Mouse (Mus musculus): ENCODE measurements around the gene Btbd18. TPM values are rescaled to one million over a fixed set of nuclear protein-coding genes. Genes with fewer than 3 reads are reported as not detected.
A peak's percentile ranks its signal among the peaks of the same experiment; 100 is the strongest.

Gene Btbd18
- polyA plus RNA-seq, 1 experiment, result 0.02 TPM

DNA sequence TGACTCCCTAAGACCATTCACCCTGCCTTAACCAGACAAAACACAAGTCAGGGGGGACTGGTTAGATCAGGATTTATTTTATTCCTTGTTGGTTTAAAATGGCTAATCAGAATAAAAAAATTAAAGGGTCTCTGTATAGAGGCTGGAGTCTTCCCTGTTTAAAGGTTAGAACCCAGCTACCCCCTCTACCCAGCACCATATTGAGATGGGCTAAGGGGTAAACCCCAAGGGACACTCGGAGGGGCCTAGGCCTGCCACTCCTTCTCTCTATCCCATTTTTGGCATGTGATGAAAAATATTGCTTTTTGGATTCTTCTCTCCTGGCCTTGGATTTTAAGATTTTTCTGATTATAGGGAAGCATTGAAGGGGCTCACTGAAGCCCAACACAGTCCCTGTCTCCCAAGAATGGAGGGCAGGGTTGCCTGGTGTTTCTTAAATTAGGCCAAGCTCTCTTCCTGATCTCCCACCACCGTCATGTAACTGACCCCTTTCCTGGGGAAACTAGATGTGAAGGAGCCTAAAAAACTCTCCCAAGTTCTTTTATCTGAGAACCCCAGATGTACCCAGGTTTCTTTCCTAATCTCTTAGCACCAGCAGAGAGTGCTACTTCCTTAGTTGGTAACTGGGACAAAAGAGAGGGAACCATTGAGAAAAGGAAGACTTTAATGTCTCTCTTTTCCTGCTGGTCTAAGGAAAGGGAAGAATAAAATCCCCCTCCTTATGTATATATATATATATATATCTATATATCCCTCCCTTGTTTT is 29.4 kb downstream of the Btbd18 start:
- TF ChIP-seq FLI1 (IDR thresholded peaks at IDR 0.05; ENCODE audit: low read length), result no peak
- TF ChIP-seq GATA1 (IDR thresholded peaks at IDR 0.05; ENCODE audit: borderline replicate concordance, low read length), result no peak
- Histone ChIP-seq H3K4me1 (peaks cover 21% of the 10 kb centered on the region), H3K27me3 (replicated peaks) (no peaks in the 10 kb centered on the region), H3K4me3 (replicated peaks) (no peak overlapping the region), H3K9me3 (no peaks in the 10 kb centered on the region), H3K36me3 (replicated peaks; ENCODE audit: low read length) (peaks cover 91% of the 10 kb centered on the region)

DNA sequence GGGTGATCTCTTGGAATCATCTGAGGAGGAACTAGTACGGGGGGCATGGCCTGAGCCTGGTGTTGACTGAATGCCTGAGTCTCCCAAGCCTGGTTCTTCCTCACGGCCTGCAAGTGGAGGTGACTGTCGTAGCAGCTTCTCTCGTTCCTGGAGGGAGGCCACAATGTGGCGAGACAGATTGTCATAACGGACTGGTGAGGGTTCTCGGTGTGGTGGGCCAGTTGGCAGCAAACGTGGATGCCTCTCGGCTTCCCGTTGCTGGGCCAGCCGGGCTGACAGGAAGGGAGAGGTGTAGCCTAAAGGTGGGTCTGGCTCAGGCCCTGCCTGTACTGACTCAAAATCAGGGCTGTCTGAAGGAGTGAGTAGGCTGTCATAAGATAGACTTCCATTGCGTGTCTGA is 31.2 kb downstream of the Btbd18 start:
- Histone ChIP-seq H3K4me1 (peaks cover 15% of the 10 kb centered on the region), H3K36me3 (replicated peaks; ENCODE audit: low read length) (peaks cover 97% of the 10 kb centered on the region), H3K9me3 (no peaks in the 10 kb centered on the region), H3K27me3 (replicated peaks) (no peaks in the 10 kb centered on the region), H3K4me3 (replicated peaks) (no peak overlapping the region)
- TF ChIP-seq FLI1 (IDR thresholded peaks at IDR 0.05; ENCODE audit: low read length) (no peak), GATA1 (IDR thresholded peaks at IDR 0.05; ENCODE audit: borderline replicate concordance, low read length) (no peak)

DNA sequence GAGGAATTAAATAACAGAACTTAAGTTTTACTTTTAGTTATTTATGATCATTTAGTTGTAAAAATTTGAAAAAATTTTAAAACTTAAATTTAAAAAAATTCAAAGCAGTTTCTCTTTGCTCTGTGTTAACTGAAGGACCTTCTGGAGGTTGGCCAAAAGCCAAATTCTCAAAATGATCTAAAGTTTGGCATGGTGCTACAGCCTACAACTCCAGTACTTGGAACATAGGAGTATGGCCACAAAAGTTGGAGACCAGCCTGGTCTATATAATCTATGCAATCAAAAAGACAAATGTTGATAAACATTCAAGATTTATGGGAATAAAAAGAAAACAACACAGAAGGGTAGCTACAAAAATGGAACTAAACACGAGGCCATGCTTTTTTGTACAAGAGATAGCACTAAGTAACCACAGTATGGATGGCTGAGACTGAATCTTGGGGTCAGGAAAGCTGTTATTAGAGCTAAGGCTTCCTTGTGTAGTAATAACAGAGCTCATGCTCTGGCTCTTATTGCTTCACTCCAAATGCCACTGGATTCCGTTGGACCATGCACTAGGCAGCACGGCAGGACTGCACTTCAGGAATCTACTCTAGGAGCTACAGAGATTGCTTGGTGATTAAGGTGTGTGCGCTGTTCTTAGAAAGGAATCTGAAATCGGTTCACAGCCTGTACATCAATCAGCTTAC is 36.3 kb downstream of the Btbd18 start:
- Histone ChIP-seq H3K9me3 (no peaks in the 10 kb centered on the region), H3K4me1 (peaks cover under 1% of the 10 kb centered on the region; the same call in 1 of the 2 replicates), H3K27me3 (replicated peaks) (no peaks in the 10 kb centered on the region), H3K36me3 (replicated peaks; ENCODE audit: low read length) (peaks cover 95% of the 10 kb centered on the region), H3K4me3 (replicated peaks) (no peak overlapping the region)
- no peak for TF ChIP-seq FLI1 (IDR thresholded peaks at IDR 0.05; ENCODE audit: low read length)
- TF ChIP-seq GATA1 (IDR thresholded peaks at IDR 0.05; ENCODE audit: borderline replicate concordance, low read length), result no peak

DNA sequence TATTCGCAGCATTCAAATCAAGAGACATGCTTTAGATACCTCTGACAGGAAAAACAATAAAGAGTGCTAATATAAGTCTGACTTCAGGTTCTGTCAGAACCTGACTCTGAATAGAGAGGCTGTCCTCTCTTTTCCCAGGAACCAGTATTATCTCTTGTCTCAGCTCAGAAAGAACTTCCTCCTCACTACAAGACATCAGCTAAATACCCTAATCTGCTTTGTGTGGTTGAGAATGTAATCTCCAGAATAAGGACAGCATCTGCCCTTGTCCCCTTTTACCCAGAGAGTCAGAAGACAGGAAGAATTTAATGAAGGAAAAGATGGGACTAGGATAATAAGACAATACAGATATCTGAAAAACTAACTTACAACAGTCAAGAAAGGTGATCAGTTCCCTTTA is 44.6 kb downstream of the Btbd18 start:
- Histone ChIP-seq H3K36me3 (replicated peaks; ENCODE audit: low read length) (peaks cover 80% of the 10 kb centered on the region), H3K4me1 (peaks cover 58% of the 10 kb centered on the region), H3K4me3 (replicated peaks) (no peak overlapping the region), H3K9me3 (no peaks in the 10 kb centered on the region), H3K27me3 (replicated peaks) (no peaks in the 10 kb centered on the region)
- TF ChIP-seq GATA1 (IDR thresholded peaks at IDR 0.05; ENCODE audit: borderline replicate concordance, low read length) (no peak), FLI1 (IDR thresholded peaks at IDR 0.05; ENCODE audit: low read length) (no peak)

DNA sequence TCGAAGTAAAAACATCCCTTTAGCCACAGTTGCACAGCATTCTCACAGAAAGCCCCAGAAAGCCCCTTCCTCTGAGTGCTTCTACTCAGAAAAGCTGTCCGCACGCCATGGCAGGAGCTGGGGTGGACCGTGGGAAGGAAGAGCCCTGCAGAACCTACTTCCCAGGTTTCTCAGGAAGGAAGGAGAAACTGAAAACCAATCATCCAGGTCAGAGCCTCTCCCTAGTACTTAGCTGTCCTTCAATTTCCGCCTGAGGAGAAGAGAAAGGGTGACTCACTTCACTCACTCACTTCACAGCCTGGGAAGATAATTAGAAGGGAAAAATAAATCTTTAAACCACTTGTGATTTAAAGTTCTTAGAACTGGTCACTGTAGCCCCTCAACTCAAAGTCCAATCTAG is 45.5 kb downstream of the Btbd18 start:
- H3K4me1 ChIP-seq, result peaks cover 65% of the 10 kb centered on the region
- H3K36me3 ChIP-seq (replicated peaks; ENCODE audit: low read length), result peaks cover 81% of the 10 kb centered on the region
- no peaks in the 10 kb centered on the region for H3K9me3 ChIP-seq
- no peak overlapping the region for H3K4me3 ChIP-seq (replicated peaks)
- TF ChIP-seq FLI1 (IDR thresholded peaks at IDR 0.05; ENCODE audit: low read length), result no peak
- TF ChIP-seq GATA1 (IDR thresholded peaks at IDR 0.05; ENCODE audit: borderline replicate concordance, low read length), result no peak
- no peaks in the 10 kb centered on the region for H3K27me3 ChIP-seq (replicated peaks)

DNA sequence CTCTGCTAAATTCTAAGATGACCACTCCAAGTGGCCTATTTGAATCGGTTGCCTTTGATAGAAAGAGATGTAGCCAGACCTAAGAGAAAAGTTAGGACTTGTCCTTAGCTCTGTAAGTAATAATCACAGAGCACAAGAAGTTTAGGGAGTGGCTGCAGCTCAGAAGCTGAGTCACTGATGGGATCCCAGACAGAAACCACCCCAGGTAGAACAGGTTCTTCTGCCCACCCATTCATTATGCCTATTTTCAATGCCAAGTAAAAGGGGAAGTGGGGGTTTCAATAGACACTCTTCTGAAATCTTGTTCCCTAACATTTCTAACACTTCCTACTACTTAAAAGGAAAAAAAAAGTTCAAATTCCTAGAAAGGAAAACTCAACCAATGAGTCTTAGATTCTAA is 46.4 kb downstream of the Btbd18 start:
- H3K4me3 ChIP-seq (replicated peaks), result no peak overlapping the region
- no peak for TF ChIP-seq GATA1 (IDR thresholded peaks at IDR 0.05; ENCODE audit: borderline replicate concordance, low read length)
- no peak for TF ChIP-seq FLI1 (IDR thresholded peaks at IDR 0.05; ENCODE audit: low read length)
- no peaks in the 10 kb centered on the region for H3K9me3 ChIP-seq
- peaks cover 83% of the 10 kb centered on the region for H3K36me3 ChIP-seq (replicated peaks; ENCODE audit: low read length)
- peaks cover 71% of the 10 kb centered on the region for H3K4me1 ChIP-seq
- no peaks in the 10 kb centered on the region for H3K27me3 ChIP-seq (replicated peaks)

DNA sequence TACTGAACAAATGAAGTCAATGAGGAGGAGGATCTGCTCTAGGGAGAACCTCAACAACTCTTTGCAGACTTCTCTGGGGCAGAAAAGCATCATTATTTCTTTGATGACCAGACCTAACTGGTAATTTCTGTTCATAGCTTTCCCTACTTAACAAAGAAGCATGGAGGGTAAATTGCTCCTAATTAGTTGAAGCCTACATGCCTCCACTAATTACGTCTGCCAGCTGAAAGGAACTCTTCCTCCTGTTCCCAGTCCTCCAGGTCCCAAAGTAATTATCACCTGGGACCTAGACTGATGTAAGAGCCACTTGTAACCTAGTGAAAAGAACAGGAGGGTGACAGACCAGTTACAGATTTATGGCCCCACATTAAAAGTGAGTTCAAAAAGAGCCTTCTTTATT is 48.6 kb downstream of the Btbd18 start:
- Histone ChIP-seq H3K4me3 (replicated peaks) (no peak overlapping the region), H3K9me3 (no peaks in the 10 kb centered on the region), H3K4me1 (peaks cover 83% of the 10 kb centered on the region), H3K36me3 (replicated peaks; ENCODE audit: low read length) (peaks cover 80% of the 10 kb centered on the region), H3K27me3 (replicated peaks) (no peaks in the 10 kb centered on the region)
- no peak for TF ChIP-seq FLI1 (IDR thresholded peaks at IDR 0.05; ENCODE audit: low read length)
- no peak for TF ChIP-seq GATA1 (IDR thresholded peaks at IDR 0.05; ENCODE audit: borderline replicate concordance, low read length)

DNA sequence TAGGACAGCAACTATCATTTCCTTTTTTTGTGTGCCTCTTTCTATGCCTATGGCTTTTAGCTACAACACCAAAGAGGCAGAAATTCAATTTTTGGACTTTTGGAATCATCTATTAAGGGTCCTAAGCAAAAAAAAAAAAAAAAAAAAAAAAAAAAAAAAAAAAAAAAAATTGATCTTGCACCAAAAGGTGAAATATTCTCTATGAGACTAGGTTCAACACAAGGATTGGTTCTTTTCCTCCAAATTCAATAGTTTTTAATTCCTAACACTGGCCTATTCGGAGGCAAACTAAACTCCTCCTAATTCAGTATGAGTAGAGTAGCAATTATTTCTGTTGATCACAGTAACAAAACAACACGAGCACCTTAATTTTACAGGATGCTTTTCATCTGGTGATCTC is 53.0 kb downstream of the Btbd18 start:
- H3K27me3 ChIP-seq (replicated peaks), result no peaks in the 10 kb centered on the region
- no peak overlapping the region for H3K4me3 ChIP-seq (replicated peaks)
- H3K4me1 ChIP-seq, result peaks cover 62% of the 10 kb centered on the region
- TF ChIP-seq FLI1 (IDR thresholded peaks at IDR 0.05; ENCODE audit: low read length), result no peak
- TF ChIP-seq GATA1 (IDR thresholded peaks at IDR 0.05; ENCODE audit: borderline replicate concordance, low read length), result no peak
- H3K36me3 ChIP-seq (replicated peaks; ENCODE audit: low read length), result peaks cover 48% of the 10 kb centered on the region
- H3K9me3 ChIP-seq, result no peaks in the 10 kb centered on the region

DNA sequence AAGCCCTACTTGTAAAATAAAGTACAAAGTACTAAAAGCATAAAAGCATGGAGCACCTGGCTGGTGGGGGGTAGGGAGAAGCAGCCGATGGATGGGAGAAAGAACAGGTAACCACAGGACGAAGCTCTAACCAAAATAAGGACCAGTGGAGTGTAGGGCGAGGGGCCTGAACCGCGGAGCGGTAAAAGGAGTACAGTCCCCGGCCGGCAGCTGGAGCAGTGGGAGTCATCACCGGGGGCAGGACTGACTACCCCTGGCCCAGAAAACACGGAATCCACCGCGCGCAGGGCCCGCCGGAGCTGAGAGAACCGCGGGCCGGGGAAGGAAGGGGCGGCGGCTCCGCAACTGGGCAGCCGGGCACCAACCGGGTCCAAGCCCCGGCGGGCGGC is 55.5 kb downstream of the Btbd18 start:
- TF ChIP-seq GATA1 (IDR thresholded peaks at IDR 0.05; ENCODE audit: borderline replicate concordance, low read length) (no peak), FLI1 (IDR thresholded peaks at IDR 0.05; ENCODE audit: low read length) (no peak)
- peaks cover 23% of the 10 kb centered on the region for H3K36me3 ChIP-seq (replicated peaks; ENCODE audit: low read length)
- H3K4me3 ChIP-seq (replicated peaks), result peak overlapping the region; percentile 97
- no peaks in the 10 kb centered on the region for H3K27me3 ChIP-seq (replicated peaks)
- H3K9me3 ChIP-seq, result no peaks in the 10 kb centered on the region
- H3K4me1 ChIP-seq, result peaks cover 47% of the 10 kb centered on the region

All from megakaryocyte, embryonic 14.5 days (primary cell).